Mouse (Mus musculus) heart, embryonic 15.5 days (tissue): ENCODE measurements around the gene Prkcsh. TPM values are rescaled to one million over a fixed set of nuclear protein-coding genes. Genes with fewer than 3 reads are reported as not detected.
A peak's percentile ranks its signal among the peaks of the same experiment; 100 is the strongest.

Experiments
- ATAC-seq: fragments of 200-750 bp; cut with Nextera tagmentation; replicated peaks from 2 replicates; pipeline ENCODE4 v1.8.0; 2017; ENCODE audit warnings: low read depth, moderate TSS enrichment; ENCODE audit not compliant: insufficient number of reproducible peaks, insufficient read depth, low FRiP score
- H3K27ac ChIP-seq: fragments of 300-500 bp; sonication (generic); 2 replicates; pipeline ENCODE4 v1.5.1; 2015; ENCODE audit warnings: mild to moderate bottlenecking, inconsistent platforms
- H3K27me3 ChIP-seq: fragments of 300-500 bp; sonication (generic); 2 replicates; pipeline ENCODE4 v1.6.1; 2015; ENCODE audit warnings: inconsistent platforms
- H3K36me3 ChIP-seq: fragments of 300-500 bp; sonication (generic); 2 replicates; pipeline ENCODE4 v1.6.1; 2015; ENCODE audit warnings: mild to moderate bottlenecking, inconsistent platforms
- H3K4me1 ChIP-seq: fragments of 300-500 bp; sonication (generic); replicated peaks from 2 replicates; pipeline ENCODE4 v1.6.1; 2015; ENCODE audit warnings: inconsistent platforms
- H3K4me2 ChIP-seq: fragments of 300-500 bp; sonication (generic); 2 replicates; pipeline ENCODE4 v1.6.1; 2015; ENCODE audit warnings: inconsistent platforms, mild to moderate bottlenecking, moderate library complexity
- H3K4me3 ChIP-seq: fragments of 300-500 bp; sonication (generic); 2 replicates; pipeline ENCODE4 v1.5.1; 2015; ENCODE audit warnings: mild to moderate bottlenecking, inconsistent platforms
- H3K9ac ChIP-seq: fragments of 300-500 bp; sonication (generic); 2 replicates; pipeline ENCODE4 v1.6.1; 2015; ENCODE audit warnings: mild to moderate bottlenecking, inconsistent platforms
- H3K9me3 ChIP-seq: fragments of 300-500 bp; sonication (generic); replicated peaks from 2 replicates; pipeline ENCODE4 v1.6.1; 2016; ENCODE audit warnings: inconsistent platforms
- WGBS: fragments of 180-500 bp; shearing (Covaris S2); methylation state at CpG from one replicate; pipeline ENCODE4 v1.1.7; 2015; ENCODE audit warnings: mixed read lengths; 5-methylcytosine and 5-hydroxymethylcytosine counted together
- polyA plus RNA-seq: library from polyadenylated mRNA; unstranded; fragments of >200 nt; fragmentation: Nextera tagmentation; extraction: Ambion mirVana; gene quantifications from 2 replicates; pipeline ENCODE4 v1.2.1, GENCODE M21; 2015

Gene Prkcsh
- polyA plus RNA-seq, 1 experiment from 2014 or later: 60.3 TPM

DNA sequence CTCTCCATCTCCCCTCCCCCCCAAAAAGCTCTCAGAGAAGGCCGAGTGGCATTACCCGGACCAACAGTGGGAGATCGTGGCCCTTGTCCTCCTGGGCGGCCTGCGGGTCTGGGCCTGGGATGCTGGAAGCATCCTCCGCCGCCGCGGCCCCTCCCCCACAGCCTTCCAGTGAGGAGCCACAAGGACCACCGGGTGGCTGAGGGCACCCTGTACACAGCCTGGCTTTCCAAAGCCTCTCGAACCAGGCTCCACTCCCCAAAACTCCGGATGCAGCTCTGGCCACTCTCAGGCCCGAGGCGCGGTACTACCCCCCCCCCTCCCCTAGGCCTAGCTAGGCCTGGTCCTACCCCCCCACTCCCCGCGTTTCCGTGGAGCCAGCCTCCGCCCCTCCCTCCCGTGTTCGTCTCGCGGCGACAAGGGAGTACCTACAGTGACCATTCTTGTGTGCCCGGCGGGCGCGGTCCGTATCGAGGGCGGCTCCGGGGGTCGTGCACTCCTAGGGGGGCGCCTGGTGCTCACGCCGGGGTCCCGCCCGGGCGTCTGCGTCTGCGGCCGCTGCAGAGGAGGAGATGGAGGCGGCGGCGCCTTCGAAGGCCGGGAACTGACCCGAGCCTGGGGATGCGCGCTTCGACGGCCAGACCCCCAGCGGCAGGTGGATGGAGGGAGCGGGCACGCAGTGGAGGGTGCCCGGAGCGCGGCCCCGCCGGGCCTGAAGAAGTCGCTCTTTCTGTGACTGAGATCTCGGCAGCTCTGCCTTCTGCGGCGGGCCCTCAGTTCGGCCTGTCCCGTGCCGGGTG is 48.8 kb downstream of the Prkcsh start:
- Histone ChIP-seq H3K4me3 (peak overlapping the region; percentile 43), H3K36me3 (no peaks in the 10 kb centered on the region; the same call in 1 of the 2 replicates), H3K4me1 (peaks cover 27% of the 10 kb centered on the region), H3K9ac (no peak overlapping the region; the same call in 1 of the 2 replicates), H3K4me2 (peak overlapping the region; percentile 78), H3K27me3 (peaks cover 80% of the 10 kb centered on the region), H3K9me3 (no peaks in the 10 kb centered on the region), H3K27ac (no peak overlapping the region)
- 0 out of 2 replicates have a peak, but pooled peaks have one; percentile 1 for ATAC-seq
- WGBS: 4% methylated on average over 63 of the region's 67 CpGs

GRCm38 (mm10) chr9:22051958-22052254 is 49.3 kb downstream of the Prkcsh start, which contains the start of gene Elavl3:
TSS of gene Elavl3 (minus strand) at chr9:22052023.
- Histone ChIP-seq H3K9me3 (no peaks in the 10 kb centered on the region), H3K4me2 (peak within 1 kb of the TSS; percentile 78), H3K27ac (no peak within 1 kb of the TSS), H3K36me3 (peaks cover 2% of the 10 kb centered on the region; the same call in 1 of the 2 replicates), H3K4me1 (peaks cover 27% of the 10 kb centered on the region), H3K9ac (peak within 1 kb of the TSS; percentile 14; the same call in 1 of the 2 replicates), H3K27me3 (peaks cover 82% of the 10 kb centered on the region), H3K4me3 (peak within 1 kb of the TSS; percentile 43)
- ATAC-seq: no peak
- WGBS: under 1% methylated on average over 28 of the region's 28 CpGs

GRCm38 (mm10) chr9:22053657-22054056 is 51.1 kb downstream of the Prkcsh start:
- 26% methylated on average over 6 of the region's 7 CpGs for WGBS
- Histone ChIP-seq H3K4me1 (peaks cover 27% of the 10 kb centered on the region), H3K27ac (no peak overlapping the region), H3K36me3 (peaks cover 19% of the 10 kb centered on the region; the same call in 1 of the 2 replicates), H3K9me3 (no peaks in the 10 kb centered on the region), H3K9ac (no peak overlapping the region), H3K4me3 (no peak overlapping the region), H3K4me2 (no peak overlapping the region), H3K27me3 (peaks cover 77% of the 10 kb centered on the region)
- no peak for ATAC-seq

DNA sequence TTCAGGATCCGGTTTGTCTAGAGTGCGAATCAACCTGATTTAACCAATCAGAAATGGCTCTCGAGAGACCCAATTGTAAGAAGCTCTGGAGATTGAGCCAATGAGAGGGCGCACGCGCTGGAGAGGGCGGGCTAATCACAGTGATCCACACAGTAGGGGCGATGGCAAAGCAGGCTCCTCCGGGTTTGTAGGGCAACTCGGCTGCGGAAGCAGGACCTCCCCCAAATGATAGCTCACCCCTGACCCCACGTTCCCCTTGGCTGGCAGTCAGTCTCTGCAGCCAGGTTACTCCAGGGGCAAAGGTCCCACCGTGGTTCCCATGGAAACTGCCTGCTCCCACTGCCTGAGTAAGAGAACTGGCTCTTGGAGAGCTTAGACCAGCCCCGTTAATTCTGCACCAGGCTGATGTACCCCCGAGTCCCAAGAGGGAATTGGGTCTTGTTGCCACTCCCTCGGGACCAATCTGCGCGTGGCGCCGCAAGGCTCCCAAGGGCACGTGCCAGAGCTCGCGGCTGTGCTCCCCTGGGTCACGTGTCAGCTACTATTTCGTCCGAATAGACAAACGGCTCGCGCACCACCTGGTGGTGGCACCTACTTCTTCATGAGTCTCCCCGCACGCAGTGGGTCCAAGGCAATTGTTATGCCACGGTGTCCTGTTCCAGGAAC is 51.9 kb downstream of the Prkcsh start:
- H3K9ac ChIP-seq: no peak overlapping the region
- H3K27me3 ChIP-seq: peaks cover 68% of the 10 kb centered on the region
- H3K4me2 ChIP-seq: peak overlapping the region; percentile 25; the same call in 1 of the 2 replicates
- WGBS: 3% methylated on average over 32 of the region's 32 CpGs
- H3K4me3 ChIP-seq: peak overlapping the region; percentile 6; the same call in 1 of the 2 replicates
- H3K27ac ChIP-seq: no peak overlapping the region
- H3K9me3 ChIP-seq: no peaks in the 10 kb centered on the region
- H3K36me3 ChIP-seq: peaks cover 25% of the 10 kb centered on the region; the same call in 1 of the 2 replicates
- peaks cover 27% of the 10 kb centered on the region for H3K4me1 ChIP-seq
- ATAC-seq: 0 out of 2 replicates have a peak, but pooled peaks have one; percentile 16

GRCm38 (mm10) chr9:22055713-22056112 is 53.1 kb downstream of the Prkcsh start:
- Histone ChIP-seq H3K36me3 (peaks cover 26% of the 10 kb centered on the region; the same call in 1 of the 2 replicates), H3K27ac (no peak overlapping the region), H3K4me2 (no peak overlapping the region), H3K27me3 (peaks cover 57% of the 10 kb centered on the region), H3K9ac (no peak overlapping the region), H3K4me1 (peaks cover 20% of the 10 kb centered on the region), H3K9me3 (no peaks in the 10 kb centered on the region), H3K4me3 (no peak overlapping the region)
- no peak for ATAC-seq
- 34% methylated on average over 29 of the region's 29 CpGs for WGBS

DNA sequence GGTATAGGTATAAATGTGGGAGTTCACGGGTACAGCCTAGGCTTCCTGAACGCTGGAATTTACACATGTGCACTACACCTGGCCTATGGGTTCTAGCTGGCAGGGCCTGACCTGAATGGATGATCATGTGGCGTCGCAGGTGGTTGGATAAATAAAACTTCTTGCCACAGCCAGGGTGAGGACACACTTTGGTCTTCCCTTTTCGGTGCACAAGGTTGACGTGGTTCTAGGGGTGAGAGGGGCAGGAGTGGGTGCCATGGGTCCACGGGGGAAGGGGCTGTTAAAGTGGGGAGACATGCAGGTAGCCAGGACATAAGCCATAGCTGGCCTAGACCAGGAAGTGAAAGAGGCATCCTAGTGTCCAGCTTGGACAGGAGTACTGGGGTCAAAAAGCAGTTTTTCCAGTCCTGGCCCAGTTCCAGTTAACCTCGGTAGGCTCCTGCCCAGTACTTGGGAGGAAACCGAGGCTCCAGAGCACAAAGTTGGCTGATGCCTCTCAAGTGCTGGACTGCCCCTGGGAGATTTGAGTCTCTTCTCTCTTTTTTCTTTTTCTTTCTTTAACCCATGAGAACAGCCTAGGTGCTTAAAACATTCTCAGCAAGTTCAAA is 53.8 kb downstream of the Prkcsh start:
- peaks cover 50% of the 10 kb centered on the region for H3K27me3 ChIP-seq
- H3K4me3 ChIP-seq: no peak overlapping the region
- no peaks in the 10 kb centered on the region for H3K9me3 ChIP-seq
- peaks cover 13% of the 10 kb centered on the region for H3K4me1 ChIP-seq
- H3K9ac ChIP-seq: no peak overlapping the region
- no peak overlapping the region for H3K4me2 ChIP-seq
- peaks cover 28% of the 10 kb centered on the region; the same call in 1 of the 2 replicates for H3K36me3 ChIP-seq
- no peak for ATAC-seq
- 69% methylated on average over 9 of the region's 9 CpGs for WGBS
- no peak overlapping the region for H3K27ac ChIP-seq

GRCm38 (mm10) chr9:22057031-22057517 is 54.5 kb downstream of the Prkcsh start:
- Histone ChIP-seq H3K4me3 (no peak overlapping the region), H3K27me3 (peaks cover 43% of the 10 kb centered on the region), H3K36me3 (peaks cover 32% of the 10 kb centered on the region; the same call in 1 of the 2 replicates), H3K9ac (no peak overlapping the region), H3K9me3 (no peaks in the 10 kb centered on the region), H3K27ac (no peak overlapping the region), H3K4me2 (no peak overlapping the region), H3K4me1 (peaks cover 7% of the 10 kb centered on the region)
- WGBS: 88% methylated on average over 9 of the region's 9 CpGs
- ATAC-seq: no peak

DNA sequence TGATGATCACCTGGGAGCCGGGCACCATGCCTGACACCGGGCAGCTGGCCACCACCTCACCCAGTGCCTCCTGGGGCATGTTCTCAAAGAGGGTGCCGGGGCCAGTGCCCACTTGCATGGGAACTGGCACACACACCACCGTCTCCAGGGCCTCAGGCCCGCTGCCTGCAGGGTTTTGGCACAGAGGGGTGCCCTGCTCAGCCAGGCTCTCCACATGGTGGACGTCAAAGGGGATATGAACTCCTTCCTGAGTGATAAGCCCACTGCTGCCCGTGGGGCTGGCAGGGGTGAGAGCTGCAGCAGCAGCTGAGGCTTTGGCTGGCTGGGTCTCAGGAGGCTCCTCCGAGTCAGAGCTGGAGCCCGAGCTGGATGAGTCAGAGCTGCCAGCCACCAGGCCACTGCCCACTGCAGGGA is 55.4 kb downstream of the Prkcsh start:
- Histone ChIP-seq H3K27ac (no peak overlapping the region), H3K9ac (no peak overlapping the region), H3K4me2 (no peak overlapping the region), H3K4me1 (peaks cover 7% of the 10 kb centered on the region), H3K36me3 (peaks cover 32% of the 10 kb centered on the region; the same call in 1 of the 2 replicates), H3K4me3 (no peak overlapping the region), H3K9me3 (no peaks in the 10 kb centered on the region), H3K27me3 (peaks cover 34% of the 10 kb centered on the region)
- no peak for ATAC-seq
- WGBS: 84% methylated on average over 9 of the region's 9 CpGs

DNA sequence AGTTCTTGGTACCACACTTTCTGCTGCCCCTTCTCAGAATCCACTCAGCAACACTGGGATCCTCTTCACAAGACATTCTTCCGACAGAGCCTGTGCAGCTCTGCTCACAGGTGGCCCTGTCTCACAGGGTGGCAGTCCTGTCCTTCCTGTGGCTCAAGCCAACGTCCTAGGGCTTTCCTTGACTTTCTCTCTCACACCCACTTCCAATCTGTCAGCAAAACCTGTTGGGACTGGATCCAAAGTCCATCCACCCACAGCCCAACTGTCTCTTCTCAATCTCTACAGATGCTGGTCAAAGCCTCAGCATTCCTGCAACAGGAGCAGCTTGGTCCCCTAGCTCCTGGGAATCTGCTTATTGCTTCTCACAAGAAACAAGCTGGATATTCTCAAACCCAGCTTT is 58.7 kb downstream of the Prkcsh start:
- Histone ChIP-seq H3K4me2 (no peak overlapping the region), H3K9me3 (no peaks in the 10 kb centered on the region), H3K4me3 (no peak overlapping the region), H3K27me3 (peaks cover 2% of the 10 kb centered on the region; the same call in 1 of the 2 replicates), H3K36me3 (peaks cover 53% of the 10 kb centered on the region), H3K9ac (no peak overlapping the region), H3K4me1 (no peaks in the 10 kb centered on the region), H3K27ac (no peak overlapping the region)
- WGBS: 62% methylated on average over 2 of the region's 2 CpGs
- ATAC-seq: no peak
